Mouse (Mus musculus) layer of hippocampus, postnatal 25 days (tissue): ENCODE measurements around the gene Dpm3. TPM values are rescaled to one million over a fixed set of nuclear protein-coding genes. Genes with fewer than 3 reads are reported as not detected.

ENCODE experiments used
- DNase-seq, 2 experiments: peaks; one replicate each; pipeline ENCODE4 v3.0.0; 2022; ENCODE audit warnings: mixed read lengths in 2 of 2, low spot score in 1 of 2; ENCODE audit errors: extremely low spot score in 1 of 2
- total RNA-seq, 2 experiments: library from RNA; stranded (reverse); gene quantifications; 2 replicates each; pipeline ENCODE4 v1.2.3; 2021

Dpm3 gene
- total RNA-seq, 2 experiments from 2014 or later: 51.1 to 71.0 TPM

DNA sequence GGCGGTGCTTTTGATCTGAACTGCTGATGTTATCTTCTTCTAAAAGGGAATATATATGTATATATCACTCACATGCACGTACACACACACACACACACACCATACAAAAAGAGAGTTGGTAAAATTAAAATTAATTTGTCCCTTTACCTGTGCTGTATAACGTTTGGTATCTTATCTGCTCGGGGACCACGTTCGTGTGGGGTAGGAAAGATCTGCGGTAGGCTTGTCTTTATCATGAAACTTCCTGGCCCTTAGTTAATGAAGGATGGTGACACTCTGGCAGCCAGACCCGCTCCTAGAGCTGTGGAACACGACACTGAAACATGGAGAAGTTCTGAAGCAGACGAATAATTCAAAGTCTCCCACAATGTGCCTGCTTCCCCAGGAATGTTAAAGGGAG is 32.7 kb downstream of the Dpm3 start:
- DNase-seq: no peak

DNA sequence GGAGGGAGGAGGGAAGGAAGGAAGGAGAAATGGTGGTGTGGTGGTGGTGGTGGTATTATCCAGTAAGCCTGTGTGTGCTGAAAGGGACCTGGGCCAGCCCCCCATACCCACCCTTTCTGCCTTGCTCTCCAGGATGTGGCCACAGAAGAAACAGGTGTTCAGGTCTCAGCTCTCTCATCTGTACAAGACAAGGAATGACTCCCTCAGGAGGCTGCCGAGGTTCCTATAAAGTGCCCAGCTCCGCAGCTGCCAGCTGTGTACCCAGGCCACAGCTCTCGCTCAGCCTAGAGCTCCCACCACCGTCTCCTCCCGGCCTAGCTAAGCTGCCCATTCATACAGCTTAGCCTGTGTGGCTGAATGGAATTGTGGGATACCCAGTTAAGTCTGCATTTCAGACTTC is 33.1 kb downstream of the Dpm3 start:
- DNase-seq: no peak

DNA sequence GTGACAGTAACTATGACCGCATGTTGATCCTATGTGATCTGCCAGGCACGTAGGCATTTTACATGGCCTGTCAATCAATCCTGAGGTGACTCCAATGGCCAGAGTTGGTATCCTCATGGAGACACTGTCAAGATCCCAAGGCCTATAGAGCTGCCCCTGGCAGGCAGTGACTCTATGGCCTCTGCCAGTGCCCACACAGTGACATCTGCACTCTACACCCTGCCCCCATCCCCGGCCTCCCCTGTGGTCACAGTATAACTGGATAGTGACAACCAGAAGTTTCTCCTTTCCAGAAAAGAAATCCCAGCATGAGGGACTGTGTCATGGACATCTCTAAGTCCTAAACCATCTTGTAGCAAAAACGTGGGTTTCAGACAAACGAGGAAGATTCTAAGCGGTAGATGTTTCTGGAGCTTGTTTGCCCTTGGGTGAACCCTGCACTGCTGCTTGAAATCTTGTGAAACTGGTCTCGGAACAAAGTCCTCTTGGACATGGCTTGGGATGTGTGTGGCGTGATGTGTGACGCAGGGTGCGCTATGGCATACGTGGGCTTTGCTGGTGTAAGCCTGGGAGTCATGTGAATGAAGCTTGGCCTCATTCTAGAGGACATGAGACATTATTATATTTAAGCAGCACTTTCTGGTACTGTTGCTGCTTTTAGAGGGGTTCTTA is 34.2 kb downstream of the Dpm3 start:
- no peak for DNase-seq

DNA sequence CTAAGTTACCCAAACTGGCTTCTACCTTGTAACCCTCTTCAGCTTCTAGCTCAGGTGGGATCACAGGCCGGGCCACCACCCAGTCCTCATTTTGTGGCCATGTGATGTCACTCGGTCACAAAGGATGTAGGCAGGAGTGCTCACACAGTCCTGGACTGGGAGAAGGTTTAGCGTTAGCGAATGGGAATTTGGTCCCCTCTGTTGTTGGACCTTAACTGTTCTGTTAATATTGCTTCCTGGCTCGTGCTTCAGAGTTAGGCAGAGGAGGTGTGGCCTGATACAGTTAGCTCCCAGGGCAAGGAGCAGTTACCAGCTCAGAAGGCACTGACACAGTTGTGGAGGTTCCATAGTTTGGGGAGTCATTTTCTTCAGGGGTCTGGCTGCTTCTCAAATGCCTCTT is 35.0 kb downstream of the Dpm3 start:
- DNase-seq: no peak

DNA sequence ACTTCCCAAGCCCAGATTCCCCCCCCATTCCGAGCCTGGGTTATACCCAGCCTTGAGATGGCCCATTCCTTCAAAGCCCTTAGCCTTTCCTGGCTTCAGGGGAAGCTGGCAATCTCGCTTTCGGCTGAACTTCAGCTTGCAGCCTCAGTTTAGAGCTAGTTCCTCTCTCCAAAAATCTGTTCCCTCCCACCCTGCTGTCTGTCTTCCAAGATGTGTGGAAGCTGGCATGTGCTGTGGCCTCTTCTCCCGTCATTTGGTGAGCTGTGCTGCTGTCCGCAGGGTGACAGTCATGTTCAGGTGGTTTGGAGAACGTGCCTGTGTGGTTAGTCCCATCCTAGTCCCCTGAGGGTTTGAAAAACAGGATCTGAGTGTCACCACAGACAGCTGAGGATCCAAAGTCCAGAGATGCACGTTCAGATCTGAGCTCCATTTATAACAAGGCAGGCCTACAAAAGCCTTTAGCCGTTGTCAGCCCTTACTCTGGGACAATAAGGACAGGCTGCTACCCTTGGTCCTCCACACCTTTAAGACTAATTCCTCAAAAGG is 36.6 kb downstream of the Dpm3 start:
- DNase-seq: no peak

DNA sequence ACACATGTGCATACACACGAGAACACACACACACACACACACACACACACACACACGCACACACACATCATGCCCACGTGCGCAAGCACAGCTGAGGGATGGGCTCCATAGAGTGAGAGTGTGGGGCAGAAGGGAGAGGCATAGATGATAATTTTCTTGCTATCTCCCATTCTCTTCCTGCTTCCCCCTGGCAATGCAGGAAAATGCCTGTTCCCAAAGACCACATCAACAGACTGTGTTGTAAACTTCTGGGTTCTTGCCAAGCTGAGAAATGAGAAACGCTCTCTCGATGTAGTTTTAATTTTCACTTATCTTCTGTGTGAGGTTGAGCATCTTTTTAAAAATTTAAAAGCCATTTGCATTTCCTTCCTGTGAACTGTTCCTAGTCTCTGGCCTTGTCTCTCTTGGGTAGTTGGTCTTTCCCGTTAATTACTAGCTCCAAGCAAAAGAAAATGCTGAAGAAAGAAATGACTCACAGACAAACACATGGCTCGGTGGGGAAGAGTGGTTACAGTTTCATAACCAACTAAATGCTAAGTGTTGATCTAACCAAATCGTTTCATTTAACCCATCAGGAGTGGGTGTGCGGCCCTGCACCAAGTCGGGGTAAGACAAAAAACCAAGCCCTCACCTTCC is 37.7 kb downstream of the Dpm3 start:
- DNase-seq: no peak

DNA sequence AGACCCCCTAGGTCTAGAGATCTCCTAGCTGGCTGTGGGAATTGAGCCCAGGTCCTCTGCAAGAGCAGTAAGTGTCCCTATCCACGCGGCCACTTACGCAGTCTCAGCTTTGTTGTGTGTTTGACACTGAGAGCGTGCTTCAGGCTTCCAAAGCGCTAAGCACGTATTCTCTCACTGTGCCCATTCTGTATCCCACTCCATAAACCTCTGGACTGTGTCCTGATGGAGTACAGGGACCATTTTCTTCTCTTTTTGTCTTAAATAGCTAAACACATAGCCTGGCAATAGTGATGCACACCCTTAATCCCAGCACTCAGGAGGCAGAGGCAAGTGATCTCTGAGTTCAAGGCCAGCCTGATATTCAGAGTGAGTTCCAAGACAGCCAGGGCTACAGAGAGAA is 39.8 kb downstream of the Dpm3 start:
- no peak for DNase-seq

DNA sequence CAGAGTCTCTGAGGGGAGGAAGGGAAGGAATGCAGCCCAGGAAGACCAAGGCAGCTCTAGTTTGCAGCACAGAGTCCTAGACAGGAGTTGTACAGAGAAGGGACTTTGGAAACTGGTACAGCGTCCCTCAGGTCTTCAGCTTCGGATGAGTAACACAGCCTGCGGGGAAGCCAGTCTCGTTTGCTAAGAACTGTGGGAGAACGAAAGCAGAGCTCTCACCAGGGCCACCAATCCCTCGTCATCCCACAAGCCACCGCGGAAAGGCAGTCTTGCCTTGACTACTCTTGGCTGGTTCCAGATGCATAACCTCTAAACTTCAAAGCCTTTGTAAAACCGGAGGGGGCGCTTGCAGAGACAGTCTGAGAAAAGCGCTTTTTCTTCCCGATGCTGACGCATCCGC is 40.3 kb downstream of the Dpm3 start:
- DNase-seq: no peak

DNA sequence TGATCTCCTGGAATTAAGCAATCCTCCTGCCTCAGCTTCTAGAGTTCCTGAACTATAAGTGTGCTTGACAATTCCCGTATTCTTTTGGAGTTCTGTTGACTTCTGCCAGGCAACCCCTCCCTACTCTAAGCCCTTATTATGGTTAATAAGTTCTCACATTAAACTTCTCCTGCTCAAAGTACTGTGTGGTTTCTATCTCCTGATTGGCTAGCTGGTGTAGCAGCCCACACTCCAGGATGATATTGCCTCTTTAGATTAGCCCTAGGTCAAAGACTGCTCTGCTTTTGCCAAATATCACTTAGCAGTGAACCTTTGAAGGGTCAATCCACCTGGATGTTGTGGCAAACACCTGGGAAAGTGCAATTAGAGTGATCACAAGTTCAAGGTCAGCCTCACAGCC is 40.9 kb downstream of the Dpm3 start:
- no peak for DNase-seq

DNA sequence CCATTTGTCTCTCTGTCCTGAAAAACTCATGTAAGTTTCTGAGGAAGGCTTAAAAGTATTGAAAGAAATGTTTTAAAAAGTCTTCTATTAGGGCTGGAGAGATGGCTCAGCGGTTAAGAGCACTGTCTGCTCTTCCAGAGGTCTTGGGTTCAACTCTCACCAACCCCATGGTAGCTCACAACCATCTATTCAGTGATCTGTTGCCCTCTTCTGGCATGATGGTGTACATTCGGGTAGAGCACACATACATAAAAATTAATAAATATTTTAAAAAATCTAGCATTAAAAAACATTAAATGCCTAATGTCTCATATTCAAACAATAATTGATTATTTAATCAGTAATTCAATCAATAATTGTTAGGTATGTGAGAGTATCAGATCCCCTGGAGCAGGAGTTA is 41.4 kb downstream of the Dpm3 start:
- no peak for DNase-seq

DNA sequence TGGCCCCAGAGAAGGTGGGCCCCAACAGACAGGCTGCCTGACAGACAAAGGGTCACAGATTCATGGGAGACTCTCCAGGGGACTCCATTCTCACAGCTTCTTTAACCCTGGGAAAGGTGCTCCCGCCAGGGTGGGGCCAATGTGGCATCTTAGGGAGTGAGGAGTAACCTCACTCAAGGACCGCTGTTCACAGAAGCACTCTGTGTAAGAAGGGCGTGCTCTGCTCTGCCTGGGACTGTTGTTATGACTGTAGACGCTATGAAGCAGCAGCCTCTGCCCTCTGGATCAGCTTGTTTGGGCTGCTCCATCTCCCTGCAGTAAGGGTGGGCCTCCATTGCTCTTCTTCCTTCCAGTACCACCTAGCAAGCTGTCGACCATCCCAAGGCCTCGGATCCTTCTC is 45.3 kb downstream of the Dpm3 start:
- DNase-seq: no peak

DNA sequence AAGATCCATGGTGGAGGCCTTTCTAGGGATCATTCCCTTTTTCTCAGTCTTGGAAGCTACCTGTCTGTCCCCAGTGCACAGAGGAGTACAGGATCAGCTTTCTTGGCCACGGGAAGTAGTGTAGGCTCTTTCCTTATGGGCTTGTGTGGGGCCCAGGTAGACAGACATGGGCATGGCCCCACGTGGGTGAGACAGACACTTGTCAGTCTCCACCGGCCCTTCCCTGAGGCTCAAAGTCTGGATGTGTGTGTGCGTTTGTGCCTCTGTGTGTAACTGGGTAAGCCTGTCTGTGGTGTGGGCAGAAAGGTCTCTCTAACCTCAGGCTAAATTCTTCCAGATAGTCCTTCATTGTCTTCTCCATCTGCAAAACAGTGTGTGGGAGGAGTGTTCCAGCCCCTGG is 45.9 kb downstream of the Dpm3 start:
- DNase-seq: no peak

DNA sequence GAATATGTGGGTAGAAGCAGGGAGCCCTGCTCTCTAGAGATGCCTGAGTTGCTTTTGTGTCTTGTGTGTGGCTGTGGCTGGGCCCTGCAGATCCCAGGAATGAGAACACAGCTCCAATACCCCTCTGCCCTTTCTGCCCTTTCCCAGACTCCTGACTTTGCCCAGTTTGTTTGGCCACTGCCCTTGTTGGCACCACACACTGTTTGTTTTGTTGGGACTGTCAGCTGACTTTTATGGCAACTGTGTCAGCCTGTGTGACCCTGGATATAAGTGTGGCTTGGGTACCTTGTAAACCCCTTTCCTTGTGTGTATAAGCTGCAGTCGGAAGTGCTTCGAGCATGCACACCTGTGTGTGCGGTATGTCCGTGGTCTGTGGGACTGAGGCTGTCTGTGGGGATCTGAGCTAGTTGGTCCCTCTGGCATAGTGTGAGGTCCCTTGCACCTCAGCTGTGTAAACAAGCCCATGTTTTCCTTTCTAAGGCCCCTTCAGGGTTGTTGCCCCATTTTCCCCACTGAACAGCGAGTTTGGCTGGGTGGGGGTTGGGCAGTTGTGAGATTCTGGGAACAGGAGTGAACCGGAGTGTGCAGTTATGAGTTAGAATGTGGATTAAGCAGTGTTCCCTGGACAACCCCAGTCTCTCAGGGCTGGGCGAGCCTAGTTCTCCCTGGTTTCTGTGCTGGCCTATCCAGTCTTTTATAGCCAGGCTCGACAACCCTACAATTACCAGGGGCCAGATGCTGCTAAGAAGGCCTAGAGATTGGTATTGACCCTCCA is 46.6 kb downstream of the Dpm3 start:
- no peak for DNase-seq

DNA sequence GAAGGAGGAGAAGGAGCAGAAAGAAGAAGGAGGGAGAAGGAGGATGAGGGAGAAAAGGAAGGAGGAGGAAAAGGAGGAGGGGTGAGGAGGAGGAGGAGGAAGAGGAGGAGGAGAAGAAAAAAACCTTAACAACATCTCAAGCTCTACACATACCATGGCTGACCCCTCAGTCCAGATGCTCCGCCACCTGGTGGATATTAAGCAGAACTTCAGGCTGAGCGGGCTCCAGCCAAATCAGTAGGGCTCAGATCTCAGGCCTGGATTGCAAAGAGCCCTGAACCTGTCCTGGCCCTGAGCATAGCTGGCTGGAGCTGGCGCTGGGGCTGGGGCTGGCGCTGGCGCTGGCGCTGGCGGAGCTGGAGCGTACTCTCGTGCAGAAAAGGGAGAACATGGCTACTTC is 48.9 kb downstream of the Dpm3 start:
- DNase-seq: peak in 1 of 2 experiments; percentile 64

DNA sequence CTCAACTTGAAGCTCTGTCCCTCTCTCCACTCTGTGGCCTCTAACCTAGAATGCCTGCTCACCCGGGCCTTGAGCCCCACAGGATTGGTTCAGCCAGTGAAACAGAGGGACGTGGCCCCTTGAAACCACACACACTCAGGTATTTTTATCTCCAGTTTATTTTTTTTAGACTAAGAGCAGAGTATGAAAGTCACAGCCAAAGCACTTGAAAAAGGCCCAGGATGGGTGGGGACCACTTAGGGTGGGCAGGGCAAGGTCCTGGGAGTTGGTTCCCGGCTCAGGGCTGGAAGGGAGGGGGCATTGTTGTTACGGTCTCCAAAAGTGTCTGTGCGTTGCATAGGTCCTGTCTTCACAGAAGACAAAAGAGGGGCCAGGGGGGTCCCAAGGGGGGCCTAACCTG is 55.2 kb downstream of the Dpm3 start:
- no peak for DNase-seq

DNA sequence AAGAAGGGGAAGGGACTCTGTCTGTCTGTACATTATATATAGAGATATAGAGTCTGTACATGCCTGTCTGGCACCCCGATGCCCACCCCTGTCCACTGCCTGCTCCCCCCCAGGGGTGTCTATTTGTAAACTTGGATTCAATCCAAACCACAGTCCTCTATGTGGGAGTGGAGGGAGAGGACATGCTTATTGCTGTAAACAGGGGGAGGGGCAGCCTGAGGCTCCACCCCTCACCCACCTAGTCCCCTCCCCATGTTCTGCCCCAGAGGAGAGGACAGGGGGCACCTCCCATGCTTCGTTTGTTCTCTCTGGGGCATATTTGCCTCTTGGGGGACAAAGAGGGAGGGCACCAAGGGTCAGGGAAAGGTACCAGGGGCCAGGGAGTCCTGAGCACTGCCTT is 55.6 kb downstream of the Dpm3 start:
- DNase-seq: no peak

DNA sequence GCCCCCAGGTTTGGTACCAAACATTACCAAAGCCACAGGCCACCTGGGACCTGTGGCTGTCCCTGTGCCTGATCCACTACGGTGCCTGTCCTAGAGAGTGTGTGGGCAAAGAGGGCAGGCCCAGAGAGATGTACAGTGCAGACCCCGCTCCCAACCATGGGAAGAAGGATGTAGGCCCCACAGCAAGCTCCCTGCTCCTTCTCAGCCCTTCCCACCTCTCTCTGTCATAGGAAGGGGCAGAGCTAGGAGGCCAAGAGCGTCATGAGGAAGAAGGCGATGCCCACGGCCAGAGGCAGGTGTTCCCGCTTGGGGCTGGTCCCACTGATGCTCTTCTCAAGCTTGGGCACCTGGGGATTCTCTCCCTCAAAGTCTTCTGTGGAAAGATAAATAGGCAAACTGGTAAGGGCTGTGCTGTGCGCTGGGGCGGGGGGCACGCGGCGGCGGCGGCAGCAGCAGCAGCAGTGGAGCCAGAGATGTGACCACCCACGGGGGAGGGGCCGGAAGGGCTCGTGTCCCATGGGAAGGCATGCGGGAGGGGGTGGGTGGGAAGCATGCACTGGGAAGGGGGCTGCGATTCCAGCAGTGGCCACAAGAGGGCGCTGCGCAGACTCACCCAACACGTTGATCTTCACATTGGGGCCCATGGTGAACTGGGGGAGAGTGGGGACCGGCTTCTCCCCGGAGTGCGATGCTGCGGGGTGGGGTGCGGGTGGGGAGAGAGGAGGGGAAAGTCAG is 56.2 kb downstream of the Dpm3 start:
- DNase-seq: peak; percentile 85 to 95

DNA sequence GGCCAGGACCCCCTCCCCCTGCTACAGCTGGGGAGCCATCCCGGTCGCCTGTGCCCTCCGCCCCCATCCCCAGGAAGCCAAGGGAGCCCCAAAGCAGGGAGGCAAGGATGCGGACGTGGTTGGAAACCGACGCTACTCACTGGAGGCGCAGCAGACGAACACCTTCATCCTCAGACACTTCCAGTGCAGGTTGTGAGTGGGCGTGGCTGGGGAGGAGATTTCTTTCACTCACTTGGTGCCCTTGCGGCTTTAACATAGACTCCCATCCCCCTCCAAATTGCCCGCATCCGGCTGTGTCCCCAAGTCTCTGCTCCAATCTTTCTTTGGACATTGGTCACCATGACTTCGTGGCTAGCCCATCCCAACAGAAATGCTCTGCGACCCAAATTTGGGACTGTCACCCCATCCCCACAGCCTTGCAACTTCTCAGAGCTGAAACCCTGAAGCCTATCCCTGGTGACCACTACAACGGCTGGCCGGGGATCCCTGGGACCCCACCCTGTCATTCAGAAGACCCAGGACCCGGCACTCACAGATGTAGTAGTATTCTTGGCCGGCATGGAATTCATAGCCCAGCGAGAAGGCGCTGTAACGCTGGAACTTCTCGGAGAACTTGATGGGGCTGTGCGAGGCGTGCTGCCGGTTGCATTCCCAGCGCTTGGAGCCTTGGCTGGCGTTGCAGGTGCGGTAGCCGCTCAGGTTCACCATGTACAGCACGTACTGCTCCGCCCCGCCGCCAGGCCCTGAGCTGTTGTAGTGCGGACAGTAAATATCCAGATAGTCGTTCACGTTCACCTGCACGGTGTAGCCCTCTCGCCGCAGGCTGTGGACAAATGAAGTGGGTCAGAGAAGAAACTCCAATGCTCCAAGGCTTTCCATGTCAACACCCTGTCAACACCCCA is 57.0 kb downstream of the Dpm3 start:
- DNase-seq: no peak
